Mouse (Mus musculus) mouse embryonic stem cell (cell line): ENCODE measurements around the gene Fbln2.

Source experiments
- in situ Hi-C, 2 experiments: fragments of 300-500 bp; cut with MboI; formaldehyde crosslinking; loops; 1 replicate in 1 of 2; 3 replicates in 1 of 2; pipeline ENCODE4 v1.14.3; 2019 to 2020; ENCODE audit warnings: low sequenced_read_pairs in 2 of 2, low pct_unique_long_range_greater_than_20kb in 1 of 2, mixed read lengths in 1 of 2; ENCODE audit not compliant: unreplicated experiment in 1 of 2

Fbln2 gene

GRCm38 (mm10) chr6:91286624-91287023 is 74.4 kb downstream of the Fbln2 start:
- in situ Hi-C loops, result loop anchor here in 1 of 2 experiments (5.0 kb wide), 1 partner anchor 126 kb away; the partner anchor contains the start of gene Wnt7a

GRCm38 (mm10) chr6:91287148-91287547 is 74.9 kb downstream of the Fbln2 start:
- in situ Hi-C loops, result loop anchor here in 1 of 2 experiments (5.0 kb wide), 1 partner anchor 125 kb away; the partner anchor contains the start of gene Wnt7a

GRCm38 (mm10) chr6:91287636-91288035 is 75.4 kb downstream of the Fbln2 start:
- in situ Hi-C loops, result loop anchor here in 1 of 2 experiments (5.0 kb wide), 1 partner anchor 125 kb away; the partner anchor contains the start of gene Wnt7a

- in situ Hi-C loops, result loop anchor here in 1 of 2 experiments (5.0 kb wide), 1 partner anchor 124 kb away; the partner anchor contains the start of gene Wnt7a
Measured at GRCm38 (mm10) chr6:91288251-91288785, 76.1 kb downstream of the Fbln2 start.

GRCm38 (mm10) chr6:91288961-91289360 is 76.7 kb downstream of the Fbln2 start:
- in situ Hi-C loops, result loop anchor here in 1 of 2 experiments (5.0 kb wide), 1 partner anchor 123 kb away; the partner anchor contains the start of gene Wnt7a

- in situ Hi-C loops, result no loop called here
Measured at GRCm38 (mm10) chr6:91290937-91291336, 78.7 kb downstream of the Fbln2 start.

GRCm38 (mm10) chr6:91295431-91295830 is 83.2 kb downstream of the Fbln2 start:
- in situ Hi-C loops, result no loop called here

- in situ Hi-C loops, result no loop called here
Measured at GRCm38 (mm10) chr6:91298828-91299227, 86.6 kb downstream of the Fbln2 start.

- in situ Hi-C loops, result no loop called here
Measured at GRCm38 (mm10) chr6:91300079-91300478, 87.8 kb downstream of the Fbln2 start.

GRCm38 (mm10) chr6:91301839-91302238 is 89.6 kb downstream of the Fbln2 start:
- in situ Hi-C loops, result no loop called here

- in situ Hi-C loops, result no loop called here
Measured at GRCm38 (mm10) chr6:91302337-91302736, 90.1 kb downstream of the Fbln2 start.

- in situ Hi-C loops, result no loop called here
Measured at GRCm38 (mm10) chr6:91304172-91304571, 91.9 kb downstream of the Fbln2 start.

GRCm38 (mm10) chr6:91307972-91308371 is 95.7 kb downstream of the Fbln2 start:
- in situ Hi-C loops, result no loop called here

- in situ Hi-C loops, result no loop called here
Measured at GRCm38 (mm10) chr6:91311204-91311603, 98.9 kb downstream of the Fbln2 start.

GRCm38 (mm10) chr6:91312491-91312890 is 100.2 kb downstream of the Fbln2 start:
- in situ Hi-C loops, result no loop called here
